Mouse (Mus musculus) thymus, adult 2 months (tissue): ENCODE data around the gene Cmss1. TPM values are rescaled to one million over a fixed set of nuclear protein-coding genes. Genes with fewer than 3 reads are reported as not detected.

ENCODE experiments used
- DNase-seq: peaks from one replicate; pipeline ENCODE4 v3.0.0; 2021
- H3K27ac ChIP-seq: fragments of 200-500 bp; 2 replicates; pipeline ENCODE4 v1.5.1; 2012; ENCODE audit warnings: low read length, control low read depth; ENCODE audit not compliant: control insufficient read depth, insufficient read depth
- H3K27me3 ChIP-seq: fragments of 200-500 bp; 2 replicates; pipeline ENCODE4 v1.6.1; 2012; ENCODE audit warnings: mild to moderate bottlenecking, low read length, moderate library complexity, mixed read lengths; ENCODE audit not compliant: control insufficient read depth, insufficient read depth
- H3K36me3 ChIP-seq: fragments of 200-500 bp; 2 replicates; pipeline ENCODE4 v1.6.1; 2012; ENCODE audit warnings: mild to moderate bottlenecking, low read length, moderate library complexity; ENCODE audit not compliant: control insufficient read depth, insufficient read depth
- H3K4me1 ChIP-seq: fragments of 200-500 bp; replicated peaks from 2 replicates; pipeline ENCODE4 v1.6.1; 2012; ENCODE audit warnings: low read length; ENCODE audit not compliant: control insufficient read depth, insufficient read depth
- H3K4me3 ChIP-seq: fragments of 200-500 bp; 2 replicates; pipeline ENCODE4 v1.5.1; 2012; ENCODE audit warnings: mild to moderate bottlenecking, low read length, control low read depth, moderate library complexity; ENCODE audit not compliant: control insufficient read depth, insufficient read depth
- CTCF ChIP-seq: fragments of 200-500 bp; IDR thresholded peaks from 2 replicates; pipeline ENCODE4 v1.5.1; 2012; ENCODE audit warnings: mild to moderate bottlenecking, control low read depth, low read length, moderate library complexity, borderline replicate concordance; ENCODE audit not compliant: control insufficient read depth, poor library complexity, insufficient read depth; ENCODE audit errors: extremely low read depth
- POLR2A ChIP-seq: fragments of 200-500 bp; IDR thresholded peaks from 2 replicates; pipeline ENCODE4 v1.6.1; 2012; ENCODE audit warnings: mild to moderate bottlenecking, low read length, control low read depth, moderate library complexity; ENCODE audit not compliant: control insufficient read depth, poor library complexity, insufficient read depth; ENCODE audit errors: extremely low read depth
- WGBS: fragments of 180-500 bp; shearing (Covaris S2); methylation state at CpG from one replicate; pipeline ENCODE4 v1.1.7; 2018; 5-methylcytosine and 5-hydroxymethylcytosine counted together
- polyA plus RNA-seq: library from polyadenylated mRNA; depleted of rRNA; stranded (reverse); fragments of >200 nt; gene quantifications from 2 replicates; pipeline ENCODE4 v1.2.3, GENCODE M21; 2012

Gene Cmss1
- polyA plus RNA-seq, 1 experiment = 6.2 TPM

DNA sequence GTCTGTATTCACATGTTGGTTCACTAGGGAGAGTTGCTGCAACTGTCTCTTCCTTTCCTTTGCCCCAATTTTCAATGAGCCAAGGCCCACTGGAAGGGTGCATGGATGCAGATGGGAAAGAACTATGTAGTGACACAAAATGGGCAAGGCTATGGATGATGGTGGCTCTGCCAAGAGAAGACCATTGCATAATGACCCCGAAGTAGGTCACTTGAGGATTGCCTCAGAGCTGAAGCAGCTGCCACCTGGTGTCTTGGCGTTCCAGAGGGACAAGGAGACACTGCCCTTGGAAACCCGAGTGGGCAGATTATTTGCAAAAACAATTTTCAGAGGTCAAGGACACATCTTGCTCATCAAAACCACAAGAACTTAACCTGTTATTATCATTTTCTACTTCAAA lies 257.6 kb downstream of the Cmss1 start:
- TF ChIP-seq POLR2A (no peak), CTCF (no peak)
- no peak overlapping the region for H3K27ac ChIP-seq
- WGBS = 93% methylated on average over 3 of the region's 3 CpGs
- no peaks in the 10 kb centered on the region for H3K4me1 ChIP-seq
- H3K27me3 ChIP-seq = no peaks in the 10 kb centered on the region
- H3K4me3 ChIP-seq = no peak overlapping the region
- no peak for DNase-seq
- no peaks in the 10 kb centered on the region for H3K36me3 ChIP-seq

DNA sequence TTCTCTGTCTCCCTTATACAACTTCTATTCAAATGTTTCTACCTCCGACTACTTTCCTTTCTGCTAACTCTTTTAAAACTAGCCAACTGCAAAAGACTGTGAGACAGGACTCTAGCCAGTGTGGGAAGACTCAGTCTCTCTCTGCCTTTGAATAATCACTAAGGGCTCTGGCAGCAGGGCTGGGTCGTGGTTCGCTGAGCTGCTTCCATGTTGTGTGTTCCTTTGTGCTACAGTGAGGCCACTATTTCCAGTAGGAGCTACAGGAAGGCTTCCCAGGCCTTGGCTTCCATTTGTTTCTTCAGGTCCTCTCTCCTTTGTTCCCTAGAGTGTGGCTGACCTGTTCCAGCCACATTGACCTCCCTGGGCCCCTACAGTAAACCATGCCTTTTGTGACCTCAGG lies 260.4 kb downstream of the Cmss1 start:
- TF ChIP-seq CTCF (no peak), POLR2A (no peak)
- Histone ChIP-seq H3K27ac (no peak overlapping the region), H3K27me3 (no peaks in the 10 kb centered on the region), H3K36me3 (no peaks in the 10 kb centered on the region), H3K4me1 (no peaks in the 10 kb centered on the region), H3K4me3 (no peak overlapping the region)
- whole genome bisulfite sequencing = 94% methylated on average over 3 of the region's 3 CpGs
- DNase-seq = no peak

DNA sequence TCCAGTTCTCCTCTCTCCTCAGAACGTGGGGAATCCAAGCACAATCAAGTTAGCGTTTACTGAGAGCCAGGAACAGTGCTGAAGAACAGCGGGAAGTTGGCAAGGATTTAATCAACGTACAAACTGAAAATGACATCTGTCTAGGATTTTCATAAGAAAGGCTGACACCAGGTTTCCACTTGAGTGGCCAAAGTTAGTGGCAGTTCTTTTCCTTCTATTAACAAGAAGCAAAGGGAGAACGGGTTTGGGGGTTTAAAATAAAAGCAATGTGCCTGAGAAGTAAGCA lies 266.1 kb downstream of the Cmss1 start:
- no peaks in the 10 kb centered on the region for H3K27me3 ChIP-seq
- no peaks in the 10 kb centered on the region for H3K36me3 ChIP-seq
- no peak overlapping the region for H3K4me3 ChIP-seq
- H3K4me1 ChIP-seq = no peaks in the 10 kb centered on the region; the same call in 1 of the 2 replicates
- no peak for DNase-seq
- no peak overlapping the region for H3K27ac ChIP-seq
- 84% methylated on average over 5 of the region's 5 CpGs for WGBS
- TF ChIP-seq POLR2A = no peak
- TF ChIP-seq CTCF = no peak

DNA sequence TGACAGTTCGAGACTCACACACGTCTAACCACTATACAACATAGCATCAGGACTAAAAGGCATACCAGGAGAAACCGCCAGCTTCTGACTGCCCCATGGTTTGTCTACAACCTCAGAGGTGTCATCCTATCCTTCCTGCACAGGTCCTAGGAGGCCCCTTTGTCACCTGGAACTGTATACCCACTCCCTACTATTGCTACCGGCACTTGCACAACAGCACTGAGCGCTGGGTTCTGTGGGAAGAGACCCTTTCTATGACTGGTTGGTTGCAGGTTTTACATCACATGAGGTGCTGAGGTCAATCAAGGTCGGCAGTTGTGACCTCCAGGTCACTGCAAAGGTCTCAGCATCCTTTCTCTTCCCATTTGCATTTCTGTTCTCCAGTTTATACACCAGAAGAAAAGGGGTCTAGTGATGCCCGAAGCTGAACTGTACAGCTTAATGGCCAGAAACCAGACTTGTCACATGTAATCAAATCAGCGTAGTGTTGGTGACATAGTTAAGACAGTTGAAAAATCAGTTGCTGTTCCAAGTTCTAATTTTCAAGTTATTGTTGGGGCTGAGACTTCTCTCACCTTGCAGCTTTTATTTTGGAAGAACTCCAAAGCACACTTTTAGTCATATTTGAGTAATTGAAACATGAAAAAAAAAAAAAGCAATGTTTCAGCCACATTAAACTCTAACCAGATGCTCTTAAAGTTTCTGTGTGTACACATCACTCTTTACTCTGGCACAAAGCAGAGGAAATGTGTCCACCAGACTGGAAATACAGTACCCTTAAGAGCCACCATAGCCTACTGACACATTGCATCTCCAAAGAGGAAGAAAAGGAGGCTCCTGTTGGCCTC lies 266.7 kb downstream of the Cmss1 start:
- TF ChIP-seq CTCF (no peak), POLR2A (no peak)
- Histone ChIP-seq H3K4me3 (no peak overlapping the region), H3K4me1 (no peaks in the 10 kb centered on the region; the same call in 1 of the 2 replicates), H3K27ac (no peak overlapping the region), H3K27me3 (no peaks in the 10 kb centered on the region), H3K36me3 (no peaks in the 10 kb centered on the region)
- no peak for DNase-seq
- 94% methylated on average over 8 of the region's 8 CpGs for WGBS

DNA sequence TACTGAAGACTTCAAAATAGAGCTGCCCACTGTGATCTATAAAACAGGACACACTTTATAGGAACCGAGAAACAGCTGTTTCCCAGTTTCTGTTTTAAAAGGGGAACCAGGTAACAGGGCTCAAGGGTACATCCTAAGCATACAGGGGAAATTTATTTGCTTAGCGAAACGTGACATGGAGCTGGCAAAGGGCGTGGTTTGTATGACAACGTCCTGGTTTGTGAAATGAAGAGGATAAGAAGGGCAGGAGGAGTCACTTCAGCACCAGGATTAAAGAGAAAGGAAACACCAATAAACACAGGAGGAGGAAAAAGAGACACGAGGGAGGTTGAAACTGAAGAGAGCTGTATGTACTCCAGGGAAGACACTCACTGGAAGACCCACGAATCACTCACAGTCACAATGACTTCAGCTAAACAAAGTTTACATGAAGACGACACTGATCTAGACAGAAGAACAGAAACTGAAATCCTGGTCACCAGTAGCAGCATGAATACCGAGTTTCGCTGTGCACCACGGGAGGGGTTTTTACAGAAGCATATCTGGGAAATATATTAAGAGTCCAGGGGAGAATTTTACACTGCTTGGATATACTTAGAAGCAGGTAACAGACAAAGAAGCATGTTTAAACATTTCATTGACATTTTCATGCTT lies 269.8 kb downstream of the Cmss1 start:
- Histone ChIP-seq H3K36me3 (no peaks in the 10 kb centered on the region), H3K27ac (no peak overlapping the region), H3K4me3 (no peak overlapping the region), H3K27me3 (no peaks in the 10 kb centered on the region), H3K4me1 (no peaks in the 10 kb centered on the region; the same call in 1 of the 2 replicates)
- WGBS = 12% methylated on average over 11 of the region's 11 CpGs
- peak; percentile 13 for DNase-seq
- no peak for TF ChIP-seq CTCF
- no peak for TF ChIP-seq POLR2A

DNA sequence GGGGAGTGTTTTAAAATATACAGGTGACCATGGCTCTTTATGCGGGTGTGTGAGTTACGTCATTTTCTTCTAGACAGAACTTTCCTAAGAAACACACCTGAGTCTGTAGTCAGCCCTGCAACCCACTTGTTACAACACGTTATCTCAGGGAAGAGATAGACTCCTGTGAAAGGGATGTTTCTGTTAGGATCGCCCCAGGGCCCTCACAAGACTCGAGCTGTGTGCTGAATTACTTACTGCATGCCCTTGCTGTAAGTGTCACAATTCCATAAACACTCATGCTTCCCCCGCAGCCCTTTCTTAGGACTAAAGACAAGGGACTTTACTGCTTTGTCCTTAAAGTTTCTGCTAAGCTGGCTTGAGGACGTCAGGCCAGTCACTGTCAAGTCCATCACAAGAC lies 274.4 kb downstream of the Cmss1 start:
- Histone ChIP-seq H3K4me3 (no peak overlapping the region), H3K4me1 (peaks cover 2% of the 10 kb centered on the region; the same call in 1 of the 2 replicates), H3K27me3 (no peaks in the 10 kb centered on the region), H3K36me3 (no peaks in the 10 kb centered on the region), H3K27ac (no peak overlapping the region)
- WGBS = 90% methylated on average over 7 of the region's 7 CpGs
- TF ChIP-seq POLR2A (no peak), CTCF (no peak)
- no peak for DNase-seq

DNA sequence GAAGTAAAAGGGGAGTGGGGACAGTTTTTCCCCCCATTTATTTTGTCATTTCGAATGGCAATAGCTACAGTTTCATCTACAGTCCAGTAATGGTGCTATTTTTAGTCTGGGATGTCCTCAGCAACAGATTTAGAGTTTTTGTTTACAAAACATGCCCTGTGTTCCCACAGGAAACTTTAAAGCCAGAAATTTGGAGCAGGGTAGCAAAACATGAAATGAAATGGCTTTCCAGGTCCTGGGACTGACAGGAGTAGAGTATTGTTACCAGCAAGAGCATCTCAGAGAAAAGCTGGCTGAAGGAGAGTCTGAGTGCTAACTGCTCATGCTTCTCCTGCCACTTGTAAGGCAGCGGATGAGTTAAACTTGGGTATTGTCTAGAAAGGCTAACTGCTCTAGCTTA lies 276.6 kb downstream of the Cmss1 start:
- no peak overlapping the region for H3K4me3 ChIP-seq
- H3K4me1 ChIP-seq = peaks cover 2% of the 10 kb centered on the region; the same call in 1 of the 2 replicates
- no peak for DNase-seq
- H3K27me3 ChIP-seq = no peaks in the 10 kb centered on the region
- H3K27ac ChIP-seq = no peak overlapping the region
- no peaks in the 10 kb centered on the region for H3K36me3 ChIP-seq
- TF ChIP-seq CTCF (no peak), POLR2A (no peak)
- WGBS = 93% methylated on average over 2 of the region's 2 CpGs
